Mouse (Mus musculus): ENCODE measurements around the gene Gstp2. TPM values are rescaled to one million over a fixed set of nuclear protein-coding genes. Genes with fewer than 3 reads are reported as not detected.

The Gstp2 gene
- polyA plus RNA-seq, 1 experiment, result not detected

DNA sequence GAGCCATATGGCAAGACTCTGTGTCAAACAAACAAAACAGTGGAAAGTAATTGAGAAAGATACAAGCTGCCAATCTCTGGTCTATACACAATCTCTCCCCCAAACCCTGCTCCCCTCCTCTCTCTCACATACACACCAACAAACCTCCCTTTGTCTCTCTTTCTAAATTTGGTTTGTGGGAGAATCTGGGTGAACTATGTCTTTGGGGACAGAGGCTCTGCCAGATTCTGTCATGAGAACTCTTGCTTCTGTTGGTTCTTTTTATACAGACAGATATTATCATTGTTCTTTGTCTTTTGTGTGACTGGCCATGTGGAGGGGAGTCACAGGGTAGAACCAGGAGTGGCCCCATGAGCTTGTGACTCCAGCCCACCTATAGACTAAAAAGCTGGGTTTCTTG is 18.2 kb downstream of the Gstp2 start:
- H3K9me3 ChIP-seq (ENCODE audit: control insufficient read depth, low read length), result peaks cover 15% of the 10 kb centered on the region
- no peaks in the 10 kb centered on the region for H3K36me3 ChIP-seq (ENCODE audit: control insufficient read depth)
- H3K4me3 ChIP-seq (replicated peaks), result no peak overlapping the region
- peaks cover 8% of the 10 kb centered on the region for H3K4me1 ChIP-seq (ENCODE audit: control insufficient read depth)
- TF ChIP-seq GATA1 (IDR thresholded peaks at IDR 0.05; ENCODE audit: low read length) (no peak), TAL1 (IDR thresholded peaks at IDR 0.05; ENCODE audit: low read length) (no peak)
- H3K27me3 ChIP-seq (ENCODE audit: control insufficient read depth), result peaks cover 3% of the 10 kb centered on the region; the same call in 1 of the 2 replicates

DNA sequence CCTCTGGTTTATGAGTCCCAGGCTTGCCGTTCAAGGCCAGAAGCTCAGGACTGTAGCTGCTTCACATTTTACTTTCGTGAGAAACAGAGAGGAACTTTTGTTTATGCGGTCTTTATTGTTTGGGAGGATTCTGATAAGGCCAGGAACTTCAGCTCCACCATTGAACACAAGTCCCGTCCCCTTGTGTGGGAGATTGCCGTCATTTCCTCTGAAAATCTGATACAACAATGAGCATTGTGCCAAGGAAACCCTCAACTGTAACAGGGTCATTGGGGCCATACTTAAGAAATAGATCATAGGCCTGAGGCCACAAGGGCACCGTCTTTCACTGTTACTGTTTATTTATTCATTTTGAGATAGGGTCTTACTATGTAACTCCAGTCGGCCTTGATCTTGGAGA is 22.6 kb downstream of the Gstp2 start:
- Histone ChIP-seq H3K9me3 (ENCODE audit: control insufficient read depth, low read length) (peaks cover 13% of the 10 kb centered on the region), H3K4me1 (ENCODE audit: control insufficient read depth) (peaks cover 17% of the 10 kb centered on the region), H3K4me3 (replicated peaks) (no peak overlapping the region), H3K36me3 (ENCODE audit: control insufficient read depth) (no peaks in the 10 kb centered on the region), H3K27me3 (ENCODE audit: control insufficient read depth) (peaks cover 3% of the 10 kb centered on the region; the same call in 1 of the 2 replicates)
- no peak for TF ChIP-seq GATA1 (IDR thresholded peaks at IDR 0.05; ENCODE audit: low read length)
- no peak for TF ChIP-seq TAL1 (IDR thresholded peaks at IDR 0.05; ENCODE audit: low read length)

DNA sequence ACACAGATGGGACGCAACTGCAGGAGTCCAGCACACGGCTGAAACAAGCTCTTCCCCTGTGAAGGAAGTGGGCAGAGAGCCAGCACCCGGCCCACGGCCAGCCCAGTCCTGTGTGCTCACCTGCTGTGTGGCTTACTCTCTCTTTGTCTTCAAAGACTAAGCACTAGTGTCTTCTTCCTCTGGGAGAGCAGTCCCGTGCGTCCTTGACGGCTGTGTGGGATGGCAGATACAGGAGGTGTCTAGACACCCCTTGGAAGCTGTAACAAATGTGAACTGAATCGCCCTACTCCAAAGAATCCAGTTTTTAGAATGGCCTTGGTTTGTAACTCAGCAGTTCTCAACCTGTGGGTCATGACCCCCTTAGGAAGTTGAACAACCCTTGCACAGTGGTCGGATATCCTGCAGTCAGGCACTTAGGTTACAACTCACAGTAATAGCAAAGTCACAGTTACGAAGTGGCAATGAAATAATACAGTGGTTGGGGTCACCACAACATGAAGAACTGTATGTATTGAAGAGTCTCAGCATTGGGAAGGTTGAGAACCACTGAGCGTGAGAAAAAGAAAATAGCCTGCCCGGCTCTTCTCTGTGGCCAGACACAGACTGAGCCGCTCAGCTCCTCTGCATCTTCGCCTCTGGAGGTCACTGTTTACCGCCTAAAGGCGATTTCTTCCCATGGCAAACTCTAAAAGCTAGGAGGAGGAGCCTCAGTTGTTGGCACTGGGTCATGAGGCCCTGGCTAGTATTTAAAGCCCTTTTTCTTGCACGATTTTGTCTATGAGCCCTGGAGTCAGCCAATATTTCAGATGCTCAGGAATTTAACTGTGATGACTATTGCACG is 26.9 kb downstream of the Gstp2 start:
- H3K4me3 ChIP-seq (replicated peaks), result no peak overlapping the region
- TF ChIP-seq GATA1 (IDR thresholded peaks at IDR 0.05; ENCODE audit: low read length), result no peak
- no peak for TF ChIP-seq TAL1 (IDR thresholded peaks at IDR 0.05; ENCODE audit: low read length)
- H3K27me3 ChIP-seq (ENCODE audit: control insufficient read depth), result no peaks in the 10 kb centered on the region
- H3K9me3 ChIP-seq (ENCODE audit: control insufficient read depth, low read length), result no peaks in the 10 kb centered on the region
- no peaks in the 10 kb centered on the region for H3K36me3 ChIP-seq (ENCODE audit: control insufficient read depth)
- peaks cover 46% of the 10 kb centered on the region for H3K4me1 ChIP-seq (ENCODE audit: control insufficient read depth)

DNA sequence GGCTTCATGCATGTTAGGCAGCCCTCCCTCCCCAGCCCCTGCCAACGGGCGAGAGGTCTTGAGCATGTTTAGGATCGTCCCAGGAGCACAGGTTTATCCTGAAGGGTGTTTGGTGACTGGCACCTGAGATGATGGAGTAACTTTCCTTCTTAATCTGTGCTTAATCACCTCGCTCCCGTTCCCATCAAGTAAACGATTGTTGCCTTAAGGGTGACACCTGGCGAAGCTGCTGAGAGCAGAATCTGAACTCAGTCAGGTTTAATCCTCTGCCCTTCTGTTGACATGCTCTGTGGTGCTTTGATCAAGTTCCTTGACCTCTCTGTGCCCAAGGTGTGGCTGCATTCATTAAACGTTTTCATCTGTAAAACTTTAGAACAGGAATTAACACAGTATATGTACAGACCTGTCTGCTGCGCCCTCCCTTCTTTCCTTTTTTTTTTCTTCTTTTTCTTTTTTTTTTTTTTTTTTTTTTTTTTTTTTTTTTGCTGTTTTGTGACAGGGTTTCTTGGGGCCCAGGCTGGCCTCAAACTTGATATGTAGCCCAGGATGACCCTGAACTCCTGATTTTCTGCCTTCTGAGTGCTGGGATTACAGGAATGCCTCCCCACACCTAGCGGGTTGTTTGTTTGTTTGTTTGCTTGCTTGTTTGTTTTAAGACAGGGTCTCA is 27.8 kb downstream of the Gstp2 start:
- no peaks in the 10 kb centered on the region for H3K9me3 ChIP-seq (ENCODE audit: control insufficient read depth, low read length)
- H3K4me3 ChIP-seq (replicated peaks), result no peak overlapping the region
- H3K4me1 ChIP-seq (ENCODE audit: control insufficient read depth), result peaks cover 55% of the 10 kb centered on the region
- no peaks in the 10 kb centered on the region for H3K36me3 ChIP-seq (ENCODE audit: control insufficient read depth)
- H3K27me3 ChIP-seq (ENCODE audit: control insufficient read depth), result no peaks in the 10 kb centered on the region
- no peak; the same call in 2 of the 3 replicates for TF ChIP-seq TAL1 (IDR thresholded peaks at IDR 0.05; ENCODE audit: low read length)

DNA sequence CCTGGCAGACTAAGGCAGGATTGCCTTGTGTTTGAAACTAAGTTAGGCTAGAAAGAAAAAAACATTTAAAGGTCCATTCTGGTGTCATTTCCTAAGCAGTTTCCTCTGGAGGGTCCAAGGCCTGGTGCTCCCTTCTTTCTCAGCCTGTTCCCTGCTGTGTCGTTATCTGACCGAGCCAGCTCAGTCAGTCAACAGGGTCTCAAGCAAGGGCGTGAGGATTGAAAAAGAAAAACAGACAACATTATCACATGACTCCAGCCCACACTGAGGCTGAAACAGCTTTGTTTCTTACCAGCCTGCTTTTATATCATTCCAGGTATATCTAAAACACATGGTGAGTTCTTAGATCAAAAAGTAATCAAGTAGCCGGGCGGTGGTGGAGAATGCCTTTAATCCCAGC is 30.2 kb downstream of the Gstp2 start:
- Histone ChIP-seq H3K36me3 (ENCODE audit: control insufficient read depth) (peaks cover 7% of the 10 kb centered on the region), H3K27me3 (ENCODE audit: control insufficient read depth) (no peaks in the 10 kb centered on the region), H3K4me1 (ENCODE audit: control insufficient read depth) (peaks cover 72% of the 10 kb centered on the region), H3K9me3 (ENCODE audit: control insufficient read depth, low read length) (no peaks in the 10 kb centered on the region), H3K4me3 (replicated peaks) (no peak overlapping the region)
- no peak for TF ChIP-seq TAL1 (IDR thresholded peaks at IDR 0.05; ENCODE audit: low read length)
- no peak for TF ChIP-seq GATA1 (IDR thresholded peaks at IDR 0.05; ENCODE audit: low read length)

DNA sequence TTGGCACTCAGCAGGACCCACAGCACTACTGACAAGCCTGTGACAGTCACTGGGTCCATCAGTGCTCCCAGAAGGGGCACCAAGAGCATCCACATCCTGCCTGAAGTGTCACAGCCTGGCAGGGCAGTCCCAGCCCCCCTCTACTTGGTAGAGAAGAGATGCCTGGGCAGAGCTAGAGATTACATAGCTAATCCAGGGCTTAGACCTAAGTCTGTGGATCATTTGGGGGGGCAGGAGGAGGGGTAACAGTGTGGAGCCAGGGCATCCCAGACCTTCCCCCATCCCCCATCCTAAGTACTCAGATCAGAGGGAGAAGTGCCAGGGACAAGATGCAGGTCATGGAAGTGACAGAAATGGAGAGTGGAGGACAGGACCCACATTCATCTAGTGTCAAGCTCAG is 31.0 kb downstream of the Gstp2 start:
- Histone ChIP-seq H3K4me1 (ENCODE audit: control insufficient read depth) (peaks cover 69% of the 10 kb centered on the region), H3K4me3 (replicated peaks) (no peak overlapping the region), H3K36me3 (ENCODE audit: control insufficient read depth) (peaks cover 15% of the 10 kb centered on the region), H3K9me3 (ENCODE audit: control insufficient read depth, low read length) (no peaks in the 10 kb centered on the region), H3K27me3 (ENCODE audit: control insufficient read depth) (no peaks in the 10 kb centered on the region)
- TF ChIP-seq GATA1 (IDR thresholded peaks at IDR 0.05; ENCODE audit: low read length), result no peak
- TF ChIP-seq TAL1 (IDR thresholded peaks at IDR 0.05; ENCODE audit: low read length), result no peak

DNA sequence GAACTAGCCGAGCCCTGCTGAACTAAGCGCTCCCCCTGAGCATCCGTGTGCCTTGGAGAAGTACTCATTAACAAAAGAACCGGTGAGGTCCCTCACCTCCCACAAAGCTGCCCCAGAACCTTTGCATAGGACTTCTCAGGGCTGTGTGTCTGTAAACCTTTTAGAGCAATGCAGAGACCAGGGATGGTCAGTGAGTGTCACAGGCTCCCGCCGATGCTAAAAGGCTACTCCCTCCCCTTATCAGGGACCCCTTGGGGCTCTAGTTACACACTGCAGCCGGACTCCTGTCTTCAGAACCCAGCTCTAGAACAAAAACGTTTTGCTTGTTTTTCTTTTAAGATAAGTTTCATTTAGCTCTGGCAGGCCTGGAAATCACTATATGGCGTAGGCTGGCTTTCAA is 32.8 kb downstream of the Gstp2 start:
- TF ChIP-seq GATA1 (IDR thresholded peaks at IDR 0.05; ENCODE audit: low read length), result no peak
- no peak for TF ChIP-seq TAL1 (IDR thresholded peaks at IDR 0.05; ENCODE audit: low read length)
- H3K36me3 ChIP-seq (ENCODE audit: control insufficient read depth), result peaks cover 32% of the 10 kb centered on the region
- H3K9me3 ChIP-seq (ENCODE audit: control insufficient read depth, low read length), result no peaks in the 10 kb centered on the region
- no peaks in the 10 kb centered on the region for H3K27me3 ChIP-seq (ENCODE audit: control insufficient read depth)
- H3K4me1 ChIP-seq (ENCODE audit: control insufficient read depth), result peaks cover 55% of the 10 kb centered on the region
- H3K4me3 ChIP-seq (replicated peaks), result peak overlapping the region; percentile 78

DNA sequence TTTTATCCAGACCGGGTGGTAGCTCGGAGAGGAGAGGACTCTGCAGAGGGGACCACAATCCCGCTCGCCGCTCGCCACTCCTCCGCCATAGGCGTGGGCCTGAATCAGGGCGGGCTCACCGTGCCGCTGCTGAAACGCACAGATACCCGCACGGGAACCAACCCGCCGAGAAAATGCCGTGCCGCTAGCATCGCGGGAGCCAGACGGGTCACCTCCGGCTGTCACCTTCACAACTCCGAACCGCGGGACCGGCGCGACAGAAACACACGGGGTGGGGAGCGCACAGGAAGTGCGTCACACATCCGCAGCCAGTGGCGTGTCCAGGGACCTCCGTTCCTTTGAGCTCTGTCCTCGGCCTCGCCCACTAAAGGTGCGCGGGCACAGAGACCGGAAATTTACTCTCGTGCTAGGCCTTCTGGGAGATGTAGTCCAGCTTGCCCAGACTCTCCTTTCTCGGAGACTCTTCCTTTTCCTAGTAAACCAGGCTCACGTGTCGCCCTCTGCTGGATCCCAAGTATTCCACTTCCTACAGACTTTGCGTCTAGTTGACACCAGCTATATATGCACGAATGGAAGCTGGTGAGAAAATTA is 33.3 kb downstream of the Gstp2 start, which contains the start of gene Ndufv1:
Gene Ndufv1, minus strand, starts transcription at position 375 of the 591 bp plus-strand sequence.
- Histone ChIP-seq H3K36me3 (ENCODE audit: control insufficient read depth) (peaks cover 38% of the 10 kb centered on the region), H3K4me3 (replicated peaks) (peak within 1 kb of the TSS; percentile 78), H3K9me3 (ENCODE audit: control insufficient read depth, low read length) (no peaks in the 10 kb centered on the region), H3K27me3 (ENCODE audit: control insufficient read depth) (no peaks in the 10 kb centered on the region), H3K4me1 (ENCODE audit: control insufficient read depth) (peaks cover 53% of the 10 kb centered on the region)
- no peak for TF ChIP-seq GATA1 (IDR thresholded peaks at IDR 0.05; ENCODE audit: low read length)
- no peak for TF ChIP-seq TAL1 (IDR thresholded peaks at IDR 0.05; ENCODE audit: low read length)

DNA sequence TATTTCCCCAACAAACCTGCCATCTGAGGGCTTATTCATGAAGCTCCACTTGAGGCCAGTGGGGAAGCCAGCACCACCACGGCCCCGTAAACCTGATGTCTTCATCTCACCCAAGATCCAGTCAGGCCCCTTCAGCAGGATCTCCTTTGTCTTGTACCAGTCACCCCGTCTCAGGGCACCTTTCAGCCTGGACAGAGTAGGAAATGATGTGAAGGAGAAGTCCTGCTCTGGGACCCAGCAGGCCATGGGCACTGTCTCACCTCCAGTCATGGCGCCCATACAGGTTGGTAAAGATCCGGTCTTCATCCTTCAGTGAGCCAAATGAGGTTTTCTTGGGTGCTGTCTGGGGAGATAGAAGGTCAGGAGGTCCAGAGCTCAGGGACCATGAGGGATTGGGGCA is 34.7 kb downstream of the Gstp2 start:
- Histone ChIP-seq H3K36me3 (ENCODE audit: control insufficient read depth) (peaks cover 52% of the 10 kb centered on the region), H3K4me3 (replicated peaks) (peak overlapping the region; percentile 78), H3K9me3 (ENCODE audit: control insufficient read depth, low read length) (no peaks in the 10 kb centered on the region), H3K4me1 (ENCODE audit: control insufficient read depth) (peaks cover 47% of the 10 kb centered on the region), H3K27me3 (ENCODE audit: control insufficient read depth) (no peaks in the 10 kb centered on the region)
- TF ChIP-seq TAL1 (IDR thresholded peaks at IDR 0.05; ENCODE audit: low read length) (no peak), GATA1 (IDR thresholded peaks at IDR 0.05; ENCODE audit: low read length) (no peak)
